Mouse (Mus musculus) T-cell, adult 2 months (primary cell): ENCODE data around the gene Fam83d.
A peak's percentile ranks its signal among the peaks of the same experiment; 100 is the strongest.

Source experiments
- DNase-seq: peaks from one replicate; pipeline ENCODE4 v3.0.0; 2022; ENCODE audit warnings: low spot score

Gene Fam83d

GRCm38 (mm10) chr2:158745049-158745482 is 22.8 kb upstream of the Fam83d start:
- peak; percentile 52 for DNase-seq

GRCm38 (mm10) chr2:158746164-158746563 is 21.7 kb upstream of the Fam83d start:
- no peak for DNase-seq

DNA sequence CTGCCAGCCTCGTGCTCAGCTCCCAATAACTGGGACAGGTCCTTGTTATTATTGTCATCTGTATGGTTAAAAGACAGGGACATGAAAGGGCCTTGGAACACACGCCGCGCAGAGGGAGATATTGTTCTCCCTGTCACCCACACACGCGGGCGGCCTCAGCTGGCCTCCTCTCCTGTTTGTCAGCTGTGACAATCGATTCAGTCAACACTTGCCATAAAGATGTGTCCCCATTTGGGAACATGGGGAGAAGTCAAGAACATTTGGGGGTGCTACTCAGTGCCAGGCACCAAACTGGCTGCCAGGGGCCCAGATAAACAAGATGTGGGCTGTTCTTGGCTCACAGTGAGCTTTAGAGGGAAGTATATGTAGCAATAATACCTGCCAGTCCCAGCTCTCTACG is 18.5 kb upstream of the Fam83d start:
- DNase-seq, result no peak

DNA sequence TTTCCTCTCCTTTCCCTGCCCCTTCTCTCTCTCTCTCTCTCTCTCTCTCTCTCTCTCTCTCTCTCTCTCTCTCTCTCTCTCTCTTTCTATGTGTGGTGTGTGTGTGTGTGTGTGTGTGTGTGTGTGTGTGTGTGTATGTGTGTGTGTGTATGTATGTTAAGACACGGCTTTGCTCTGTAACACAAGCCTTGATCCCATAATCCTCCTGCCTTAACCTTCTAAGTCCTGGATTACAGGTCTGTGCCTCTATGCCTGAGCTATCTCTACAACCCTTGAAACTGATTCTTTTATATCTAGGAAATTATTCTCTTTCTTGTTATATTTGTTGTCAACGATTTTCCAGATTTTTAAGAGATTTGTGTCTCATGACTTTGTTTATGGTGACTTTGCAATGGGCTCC is 7.7 kb upstream of the Fam83d start:
- DNase-seq, result no peak

GRCm38 (mm10) chr2:158762339-158762738 is 5.6 kb upstream of the Fam83d start:
- no peak for DNase-seq

GRCm38 (mm10) chr2:158768350-158768749 is 457 bp downstream of the Fam83d start:
- DNase-seq, result peak; percentile 58

GRCm38 (mm10) chr2:158768771-158769170 is 878 bp downstream of the Fam83d start:
- DNase-seq, result no peak

GRCm38 (mm10) chr2:158770126-158770757 is 2.3 kb downstream of the Fam83d start:
- no peak for DNase-seq

GRCm38 (mm10) chr2:158771066-158771763 is 3.3 kb downstream of the Fam83d start:
- DNase-seq, result no peak

- no peak for DNase-seq
These were observed 4.9 kb downstream of the Fam83d start for GRCm38 (mm10) chr2:158772808-158773207.

- no peak for DNase-seq
These were observed 7.0 kb downstream of the Fam83d start for GRCm38 (mm10) chr2:158774886-158775285.

- DNase-seq, result no peak
These were observed 8.8 kb downstream of the Fam83d start for GRCm38 (mm10) chr2:158776716-158777115.

GRCm38 (mm10) chr2:158777490-158777889 is 9.6 kb downstream of the Fam83d start:
- DNase-seq, result no peak

DNA sequence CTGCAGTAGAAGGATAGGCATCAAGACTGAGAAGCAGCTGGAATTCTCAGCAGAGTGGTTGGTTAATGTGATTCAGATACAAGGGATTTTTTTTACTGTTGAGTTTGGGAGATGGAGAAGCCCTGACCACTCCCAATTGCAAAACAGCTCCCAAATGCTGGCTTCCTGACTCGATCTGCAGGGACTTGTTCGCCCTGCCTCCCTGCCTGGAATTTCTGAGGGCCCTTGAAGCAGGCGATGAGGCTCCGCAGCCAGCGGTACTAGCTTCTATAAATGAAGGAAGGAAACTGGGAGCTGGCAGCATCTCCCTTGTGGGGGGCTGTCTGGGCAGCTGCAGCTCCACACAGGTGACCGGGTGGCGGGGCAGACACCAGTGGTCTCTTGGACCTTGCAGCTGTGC is 10.5 kb downstream of the Fam83d start:
- no peak for DNase-seq

GRCm38 (mm10) chr2:158781126-158781525 is 13.2 kb downstream of the Fam83d start:
- DNase-seq, result no peak

DNA sequence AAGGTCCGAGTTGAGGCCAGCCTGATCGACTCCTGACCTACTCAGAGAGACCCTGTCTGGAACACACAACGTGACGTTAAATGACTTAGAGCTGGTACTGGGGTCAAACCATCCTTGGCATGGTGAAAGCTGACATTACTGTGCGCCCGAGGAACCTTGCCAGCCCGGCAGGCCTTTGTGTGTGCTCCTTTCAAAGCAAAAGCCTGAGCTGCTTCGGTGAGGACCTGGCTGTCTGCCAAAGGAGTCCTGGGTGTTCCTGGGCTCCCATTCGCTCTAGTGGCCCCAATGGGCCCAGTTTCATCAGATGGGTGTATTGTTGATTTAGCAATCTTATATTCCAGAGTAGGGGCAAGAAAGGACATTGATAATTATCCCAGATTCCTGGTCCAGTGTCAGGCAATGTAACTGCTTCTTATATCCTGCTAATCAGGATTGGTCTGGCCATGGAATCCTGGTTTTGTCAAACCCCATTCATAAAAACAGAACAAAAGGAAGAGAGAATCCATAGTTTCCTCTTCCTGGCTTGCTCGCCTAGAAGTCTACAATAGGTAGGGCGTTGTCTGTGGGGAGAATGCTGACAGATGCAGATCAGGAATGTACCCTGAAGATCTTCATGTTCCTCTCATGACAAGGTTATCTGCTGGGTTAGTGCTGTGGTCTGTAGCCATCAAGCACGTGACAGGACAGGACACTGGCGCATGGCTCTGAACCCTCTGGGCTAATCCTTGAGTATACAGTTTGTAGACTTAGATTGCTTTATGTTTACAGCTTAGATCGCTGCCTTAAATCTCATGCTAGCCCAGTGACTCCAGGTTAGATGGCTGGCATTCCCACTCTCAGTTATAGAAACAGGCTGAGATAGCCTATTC is 19.3 kb downstream of the Fam83d start:
- DNase-seq, result no peak

DNA sequence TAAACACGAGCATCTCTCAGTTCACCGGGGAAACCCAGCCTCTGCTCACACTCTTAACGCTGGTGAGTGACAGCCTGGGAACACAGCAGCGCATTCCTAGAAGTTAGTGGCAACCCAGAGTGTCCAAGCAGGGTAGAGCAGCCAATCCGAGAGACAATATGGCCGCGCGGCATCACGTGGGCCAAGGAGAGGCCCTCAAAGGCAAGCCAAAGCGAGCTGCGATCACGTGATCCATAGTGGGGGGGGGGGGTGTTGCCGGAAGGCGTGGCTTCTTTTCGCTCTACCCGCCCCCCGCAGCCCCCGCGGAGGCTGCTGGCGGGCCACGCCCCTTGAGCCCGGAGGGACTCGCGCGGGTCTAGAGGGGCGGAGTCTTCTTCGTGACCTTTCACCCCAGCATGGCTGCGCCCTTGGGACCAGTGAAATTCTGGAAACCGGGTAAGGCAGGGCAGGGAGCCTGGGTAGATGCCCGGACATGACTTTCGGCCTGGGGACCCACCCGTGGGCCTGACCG is 26.7 kb downstream of the Fam83d start, which contains the start of gene Dhx35:
TSS of gene Dhx35 (plus strand) at position 314 of the 511 bp plus-strand sequence.
- DNase-seq, result peak; percentile 91

- DNase-seq, result no peak
These were observed 27.1 kb downstream of the Fam83d start for GRCm38 (mm10) chr2:158795043-158795442.

- DNase-seq, result no peak
These were observed 28.0 kb downstream of the Fam83d start for GRCm38 (mm10) chr2:158795875-158796274.

DNA sequence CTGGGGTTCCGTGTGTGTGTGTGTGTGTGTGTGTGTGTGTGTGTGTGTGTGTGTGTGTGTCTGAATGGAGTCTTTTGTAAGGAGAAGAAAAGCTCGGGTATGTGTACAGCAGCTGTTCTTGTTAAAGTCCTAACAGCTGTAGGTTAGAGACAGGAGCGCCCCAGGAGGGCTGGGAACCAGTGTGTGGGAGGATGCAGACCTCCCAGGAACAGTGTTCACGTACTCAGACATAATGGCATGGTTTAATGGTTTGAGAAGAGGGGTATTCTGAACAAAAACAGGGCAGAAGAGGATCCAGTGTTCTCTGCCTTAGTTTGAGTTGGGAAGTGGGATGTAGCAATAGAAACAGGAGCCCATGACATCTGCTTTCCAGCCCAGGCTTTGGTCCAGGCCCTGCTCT is 31.4 kb downstream of the Fam83d start:
- DNase-seq, result no peak

DNA sequence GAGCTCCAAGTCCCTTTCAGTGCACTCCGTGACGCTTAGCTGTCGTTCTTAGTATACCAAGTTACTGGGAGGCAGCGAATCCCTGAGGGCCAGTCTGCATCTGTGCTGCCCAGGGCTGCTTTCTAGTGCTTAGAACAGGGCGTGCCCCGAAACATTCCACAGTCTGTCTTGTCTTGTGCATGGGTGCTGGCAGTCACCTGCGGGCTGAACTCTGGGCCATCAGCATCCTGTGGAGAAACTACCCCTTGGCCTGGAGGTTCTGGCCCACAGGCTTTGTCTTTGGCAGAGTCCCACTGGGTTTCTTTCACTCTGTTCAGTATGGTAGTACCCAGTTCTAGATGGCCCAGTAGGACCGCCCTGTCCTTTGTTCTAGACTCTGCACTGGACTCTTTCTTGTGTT is 32.9 kb downstream of the Fam83d start:
- DNase-seq, result no peak

DNA sequence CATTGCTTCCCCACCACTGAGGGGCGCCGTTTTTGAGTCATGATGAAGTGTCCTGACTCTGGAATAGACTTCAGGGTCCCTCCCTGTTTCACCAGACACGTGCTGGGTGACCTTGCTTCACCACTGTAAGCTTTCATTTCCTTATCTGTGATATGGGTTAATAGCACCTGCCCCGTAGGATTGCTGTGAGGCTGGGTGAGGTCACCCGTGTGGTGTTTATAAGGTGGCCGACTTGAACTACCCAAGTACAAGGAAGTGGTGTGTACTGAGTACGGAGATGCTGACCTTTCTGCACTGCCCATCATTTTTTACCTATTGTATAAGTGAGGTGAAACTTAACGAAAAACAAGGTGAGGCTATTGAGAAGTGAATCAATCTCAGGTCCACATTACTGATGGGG is 35.7 kb downstream of the Fam83d start:
- DNase-seq, result no peak

- DNase-seq, result no peak
These were observed 47.8 kb downstream of the Fam83d start for GRCm38 (mm10) chr2:158815686-158816085.
